Mouse (Mus musculus): ENCODE data around the gene A630073D07Rik.
"Not testable (repeated sequence)": the region's sequence is repeated elsewhere in the genome, so short reads cannot be mapped to it uniquely, and the experiment has no call there.

Gene A630073D07Rik

DNA sequence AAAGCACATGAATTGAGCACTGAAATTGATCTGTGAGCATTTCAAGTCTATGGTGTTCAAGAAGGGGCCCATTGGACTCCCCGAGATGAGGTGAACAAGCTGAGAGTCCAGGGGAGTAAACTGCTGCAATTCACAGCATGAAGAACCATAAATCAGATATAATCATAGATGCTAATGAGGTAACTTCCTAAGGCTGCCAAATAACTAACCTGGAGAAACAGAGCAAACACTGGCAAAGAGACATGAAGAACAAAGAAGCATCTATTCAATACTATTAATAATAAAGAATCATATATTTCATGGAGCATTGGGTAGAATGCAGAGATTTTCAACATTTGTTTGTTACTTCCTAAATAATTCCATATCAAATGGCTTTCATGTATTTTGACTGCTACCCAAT, at the start of gene A630073D07Rik:
TSS of gene A630073D07Rik (minus strand) at position 101 of the 400 bp plus-strand sequence.
- no peak for DNase-seq (ENCODE audit: low spot score)

DNA sequence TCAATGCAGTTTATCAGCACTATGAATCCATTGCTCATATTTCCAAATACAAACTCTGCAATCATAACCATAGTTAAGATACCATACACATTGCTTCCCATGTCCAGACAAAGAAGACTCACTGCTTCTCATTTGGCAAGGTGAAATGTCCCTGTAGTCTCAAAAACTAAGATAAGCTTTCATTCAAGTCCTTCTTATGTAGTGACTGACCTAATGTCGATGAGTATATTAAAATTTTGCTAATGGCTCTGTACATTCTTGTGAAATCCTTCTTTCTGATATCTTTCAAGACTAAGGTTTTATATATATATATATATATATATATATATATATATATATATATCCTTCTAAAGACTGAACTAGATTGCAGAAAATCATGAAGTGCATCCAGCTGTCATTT, 49.6 kb upstream of the A630073D07Rik start, which contains the start of gene Tas2r121:
TSS of gene Tas2r121 (minus strand) at position 101 of the 400 bp plus-strand sequence.
- no peak for DNase-seq (ENCODE audit: low spot score)

DNA sequence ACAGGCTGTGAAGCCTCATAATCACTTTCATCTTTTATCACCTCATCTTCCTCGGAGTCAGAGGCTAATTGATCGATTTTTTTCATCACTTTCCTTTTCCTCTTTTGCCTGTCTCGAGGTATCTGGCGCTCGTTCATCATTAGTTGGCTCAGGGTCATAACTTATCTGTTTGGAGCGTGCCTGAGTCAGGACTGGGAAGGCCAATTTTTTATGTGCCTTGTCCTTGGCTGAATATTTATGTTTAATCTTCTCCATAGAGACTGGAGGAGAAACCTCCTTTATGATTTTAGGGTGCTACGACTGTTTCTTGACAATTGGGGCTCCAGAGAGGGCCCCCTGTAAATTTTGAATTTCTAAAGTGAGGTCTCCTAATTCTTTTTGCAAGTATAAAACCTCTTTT, 40.3 kb upstream of the A630073D07Rik start:
- DNase-seq (ENCODE audit: low spot score), result not testable (repeated sequence)

DNA sequence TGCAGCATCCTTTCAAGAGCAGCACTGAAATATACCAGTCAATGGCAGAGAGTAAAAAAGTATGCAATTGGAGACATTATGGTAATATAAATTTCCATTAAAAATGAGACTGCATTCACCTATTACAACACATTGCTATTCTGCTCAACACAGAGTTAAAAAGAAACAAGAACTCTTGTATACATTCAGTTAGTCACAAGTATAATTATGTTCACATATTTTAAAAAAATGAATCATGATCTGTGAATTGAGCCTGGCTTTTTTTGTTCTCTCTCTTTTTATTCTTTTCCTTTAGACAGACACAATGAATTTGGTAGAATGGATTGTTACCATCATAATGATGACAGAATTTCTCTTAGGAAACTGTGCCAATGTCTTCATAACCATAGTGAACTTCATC, 5.3 kb upstream of the A630073D07Rik start, which contains the start of gene Tas2r120:
TSS of gene Tas2r120 (plus strand) at position 301 of the 400 bp plus-strand sequence.
- no peak for DNase-seq (ENCODE audit: low spot score)

DNA sequence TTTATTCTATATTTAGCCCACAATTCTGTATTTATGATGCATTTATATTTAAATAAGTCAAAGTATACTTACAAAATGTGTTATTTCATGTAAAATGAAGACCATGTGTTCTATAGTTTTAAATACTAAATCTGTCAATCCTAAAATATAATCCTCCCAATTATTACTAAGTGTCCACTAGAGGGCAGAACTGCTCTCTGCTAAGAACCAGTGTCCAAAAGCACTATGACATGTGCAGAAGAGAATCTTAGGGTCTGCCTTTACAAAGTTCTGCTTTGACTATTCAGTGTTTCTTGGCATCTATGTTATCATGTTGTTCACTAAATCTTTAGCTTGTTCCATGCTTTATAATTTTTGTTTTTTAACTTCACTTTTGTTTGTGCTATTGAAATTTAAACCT, 1.9 kb downstream of the A630073D07Rik start:
- DNase-seq (ENCODE audit: low spot score), result no peak

DNA sequence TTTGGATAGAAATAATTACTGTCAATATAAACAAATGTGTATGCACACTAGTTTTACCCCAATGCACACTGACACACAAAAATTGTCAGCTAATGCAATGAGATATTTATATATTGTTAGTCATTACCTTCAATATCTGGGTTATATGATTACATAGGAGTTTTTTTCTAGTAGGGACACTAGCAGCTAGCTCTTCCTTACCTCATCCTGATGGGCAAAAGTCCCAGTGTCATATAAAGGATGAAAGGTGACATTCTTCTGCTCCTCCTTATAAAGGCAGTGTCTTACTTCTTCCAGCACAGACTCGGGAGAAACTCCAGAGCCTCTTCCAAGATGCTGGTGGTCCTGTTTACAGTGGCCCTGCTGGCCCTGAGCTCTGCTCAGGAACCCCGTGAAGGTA, 55.7 kb downstream of the A630073D07Rik start, which contains the start of gene Prp2:
TSS of gene Prp2 (plus strand) at position 301 of the 400 bp plus-strand sequence.
- DNase-seq (ENCODE audit: low spot score), result not testable (repeated sequence)

Measured in yolk sac, embryonic 10.5 days (tissue).